Mouse (Mus musculus) forebrain, embryonic 15.5 days (tissue): ENCODE results near the gene Tle2. TPM values are rescaled to one million over a fixed set of nuclear protein-coding genes. Genes with fewer than 3 reads are reported as not detected.

ENCODE experiments used
- ATAC-seq: fragments of 200-750 bp; cut with Nextera tagmentation; replicated peaks from 2 replicates; pipeline ENCODE4 v1.8.0; 2017; ENCODE audit warnings: mild to moderate bottlenecking, moderate TSS enrichment, moderate library complexity
- H3K27ac ChIP-seq: fragments of 300-500 bp; sonication (generic); replicated peaks from 2 replicates; pipeline ENCODE4 v1.5.1; 2015; ENCODE audit warnings: mild to moderate bottlenecking, inconsistent platforms
- H3K27me3 ChIP-seq: fragments of 300-500 bp; sonication (generic); 2 replicates; pipeline ENCODE4 v1.6.1; 2015; ENCODE audit warnings: inconsistent platforms
- H3K36me3 ChIP-seq: fragments of 300-500 bp; sonication (generic); 2 replicates; pipeline ENCODE4 v1.6.1; 2015; ENCODE audit warnings: mild to moderate bottlenecking, inconsistent platforms
- H3K4me1 ChIP-seq: fragments of 300-500 bp; sonication (generic); 2 replicates; pipeline ENCODE4 v1.6.1; 2015; ENCODE audit warnings: inconsistent platforms
- H3K4me2 ChIP-seq: fragments of 300-500 bp; sonication (generic); replicated peaks from 2 replicates; pipeline ENCODE4 v1.6.1; 2015; ENCODE audit warnings: mild to moderate bottlenecking, inconsistent platforms
- H3K4me3 ChIP-seq: fragments of 300-500 bp; sonication (generic); 2 replicates; pipeline ENCODE4 v1.5.1; 2015; ENCODE audit warnings: mild to moderate bottlenecking, inconsistent platforms
- H3K9ac ChIP-seq: fragments of 300-500 bp; sonication (generic); replicated peaks from 2 replicates; pipeline ENCODE4 v1.6.1; 2015; ENCODE audit warnings: mild to moderate bottlenecking, inconsistent platforms
- H3K9me3 ChIP-seq: fragments of 300-500 bp; sonication (generic); 2 replicates; pipeline ENCODE4 v1.6.1; 2016; ENCODE audit warnings: inconsistent platforms
- WGBS: fragments of 180-500 bp; shearing (Covaris S2); methylation state at CpG from one replicate; pipeline ENCODE4 v1.1.7; 2015; ENCODE audit warnings: mixed read lengths; 5-methylcytosine and 5-hydroxymethylcytosine counted together
- polyA plus RNA-seq: library from polyadenylated mRNA; unstranded; fragments of >200 nt; fragmentation: Nextera tagmentation; extraction: Ambion mirVana; gene quantifications from 2 replicates; pipeline ENCODE4 v1.2.1, GENCODE M21; 2015

Gene Tle2
- polyA plus RNA-seq, 1 experiment from 2014 or later = 28.0 TPM

DNA sequence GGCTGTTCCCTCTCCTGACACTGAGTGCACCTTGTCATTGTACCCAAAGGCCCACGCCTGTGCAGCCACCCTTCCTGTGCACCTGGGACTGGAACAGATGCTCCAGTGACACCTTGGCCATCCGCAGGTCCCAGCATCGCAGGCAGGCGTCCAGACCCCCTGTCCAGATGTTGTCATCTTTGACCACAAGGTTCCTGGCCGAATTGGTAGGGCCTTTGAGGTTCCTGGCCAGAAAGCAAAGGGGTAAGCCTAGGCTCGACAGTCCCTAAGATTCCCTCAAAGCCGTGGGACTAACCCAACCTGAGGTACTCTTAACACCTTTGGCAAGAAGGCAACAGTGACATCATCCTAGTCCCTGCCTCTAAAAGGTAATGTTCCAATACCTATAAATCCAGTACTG is 18.3 kb downstream of the Tle2 start:
- Histone ChIP-seq H3K27me3 (peaks cover 28% of the 10 kb centered on the region), H3K4me1 (peaks cover 25% of the 10 kb centered on the region), H3K4me2 (no peak overlapping the region), H3K27ac (no peak overlapping the region), H3K36me3 (peaks cover 2% of the 10 kb centered on the region; the same call in 1 of the 2 replicates), H3K9ac (no peak overlapping the region), H3K4me3 (no peak overlapping the region), H3K9me3 (no peaks in the 10 kb centered on the region)
- WGBS = 87% methylated on average over 7 of the region's 7 CpGs
- no peak for ATAC-seq

GRCm38 (mm10) chr10:81593223-81593622 is 18.9 kb downstream of the Tle2 start:
- Histone ChIP-seq H3K4me3 (no peak overlapping the region), H3K4me1 (peaks cover 29% of the 10 kb centered on the region), H3K4me2 (no peak overlapping the region), H3K36me3 (peaks cover 2% of the 10 kb centered on the region; the same call in 1 of the 2 replicates), H3K27ac (no peak overlapping the region), H3K9me3 (no peaks in the 10 kb centered on the region), H3K27me3 (peaks cover 34% of the 10 kb centered on the region), H3K9ac (no peak overlapping the region)
- WGBS = 73% methylated on average over 4 of the region's 4 CpGs
- no peak for ATAC-seq

GRCm38 (mm10) chr10:81593935-81594334 is 19.6 kb downstream of the Tle2 start:
- H3K9me3 ChIP-seq = no peaks in the 10 kb centered on the region
- peaks cover 34% of the 10 kb centered on the region for H3K27me3 ChIP-seq
- H3K27ac ChIP-seq = no peak overlapping the region
- H3K4me1 ChIP-seq = peaks cover 29% of the 10 kb centered on the region
- no peak overlapping the region for H3K9ac ChIP-seq
- no peak overlapping the region for H3K4me3 ChIP-seq
- no peaks in the 10 kb centered on the region for H3K36me3 ChIP-seq
- no peak overlapping the region for H3K4me2 ChIP-seq
- ATAC-seq = no peak
- 73% methylated on average over 18 of the region's 18 CpGs for WGBS

DNA sequence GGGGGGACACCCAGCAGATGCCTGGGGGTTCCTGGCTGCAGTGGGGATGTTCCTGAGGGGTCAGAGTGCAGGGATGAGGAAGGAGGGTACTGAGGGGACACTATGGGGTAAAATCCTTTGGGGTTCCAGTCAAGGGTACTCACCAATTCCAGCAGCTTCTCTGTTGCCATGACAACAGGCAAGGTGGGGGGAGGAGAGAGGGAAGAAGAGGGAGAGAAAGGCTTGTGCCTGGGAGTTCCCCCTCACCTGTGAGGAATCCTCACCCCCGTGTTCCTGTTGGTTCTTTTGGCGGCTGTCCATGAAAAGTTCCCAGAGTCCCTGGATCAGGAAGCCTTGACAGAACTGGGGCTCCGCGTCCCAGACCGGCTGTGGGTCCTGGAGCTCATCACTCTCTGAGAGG is 21.2 kb downstream of the Tle2 start:
- peaks cover 41% of the 10 kb centered on the region for H3K27me3 ChIP-seq

GRCm38 (mm10) chr10:81596611-81597010 is 22.2 kb downstream of the Tle2 start:
- Histone ChIP-seq H3K27me3 (peaks cover 41% of the 10 kb centered on the region), H3K27ac (peak overlapping the region; percentile 39; the same call in 1 of the 2 replicates), H3K9ac (peak overlapping the region; percentile 19; the same call in 1 of the 2 replicates), H3K4me1 (peaks cover 39% of the 10 kb centered on the region), H3K9me3 (no peaks in the 10 kb centered on the region), H3K36me3 (no peaks in the 10 kb centered on the region), H3K4me3 (no peak overlapping the region; the same call in 1 of the 2 replicates), H3K4me2 (peak overlapping the region; percentile 33)
- no peak for ATAC-seq
- WGBS = 0% methylated on average over 10 of the region's 10 CpGs

More for the DNA sequence above, 21.2 kb downstream of the Tle2 start:
- no peak overlapping the region for H3K9ac ChIP-seq
- no peaks in the 10 kb centered on the region for H3K36me3 ChIP-seq
- WGBS = 31% methylated on average over 5 of the region's 5 CpGs
- H3K27ac ChIP-seq = no peak overlapping the region
- peaks cover 31% of the 10 kb centered on the region for H3K4me1 ChIP-seq
- ATAC-seq = no peak
- H3K4me2 ChIP-seq = no peak overlapping the region
- H3K9me3 ChIP-seq = no peaks in the 10 kb centered on the region
- no peak overlapping the region for H3K4me3 ChIP-seq

- no peak overlapping the region for H3K4me3 ChIP-seq
- H3K9me3 ChIP-seq = no peaks in the 10 kb centered on the region
- 0 out of 2 replicates have a peak overlapping the region, but pooled peaks have one; percentile 19 for H3K9ac ChIP-seq
- WGBS = 5% methylated on average over 12 of the region's 12 CpGs
- 0 out of 2 replicates have a peak overlapping the region, but pooled peaks have one; percentile 7 for H3K4me2 ChIP-seq
- ATAC-seq = no peak; the same call in 1 of the 2 replicates
- peaks cover 40% of the 10 kb centered on the region for H3K27me3 ChIP-seq
- peaks cover 43% of the 10 kb centered on the region for H3K4me1 ChIP-seq
- peak overlapping the region; percentile 39; the same call in 1 of the 2 replicates for H3K27ac ChIP-seq
- no peaks in the 10 kb centered on the region for H3K36me3 ChIP-seq
Measured at GRCm38 (mm10) chr10:81597137-81597950, 23.0 kb downstream of the Tle2 start.

DNA sequence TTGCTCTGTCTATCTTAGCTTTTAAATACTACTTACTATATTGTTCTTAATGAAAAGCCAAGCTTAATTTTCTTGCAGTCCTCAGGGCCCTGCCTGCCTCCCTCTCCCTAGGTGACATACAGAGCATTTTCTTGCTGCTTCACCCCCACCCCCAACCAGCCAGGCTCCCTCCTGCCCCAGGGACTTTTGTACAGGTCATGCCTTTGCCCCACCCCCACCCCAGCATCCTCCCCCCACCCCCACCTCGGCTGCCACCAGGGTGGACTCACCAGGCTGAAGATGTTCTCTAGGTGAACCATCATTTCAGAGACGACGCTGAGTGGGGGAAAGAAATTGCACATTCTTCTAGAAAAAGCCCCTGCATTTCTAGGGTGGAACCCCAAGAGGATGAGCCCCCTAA is 24.0 kb downstream of the Tle2 start:
- no peak overlapping the region for H3K4me2 ChIP-seq
- no peak overlapping the region for H3K4me3 ChIP-seq
- no peak for ATAC-seq
- H3K4me1 ChIP-seq = peaks cover 50% of the 10 kb centered on the region
- WGBS = 37% methylated on average over 3 of the region's 3 CpGs
- H3K27ac ChIP-seq = no peak overlapping the region
- no peak overlapping the region for H3K9ac ChIP-seq
- H3K27me3 ChIP-seq = peaks cover 37% of the 10 kb centered on the region
- H3K36me3 ChIP-seq = no peaks in the 10 kb centered on the region
- H3K9me3 ChIP-seq = no peaks in the 10 kb centered on the region

- WGBS = 65% methylated on average over 6 of the region's 6 CpGs
- H3K4me3 ChIP-seq = no peak overlapping the region
Measured at GRCm38 (mm10) chr10:81598871-81599270, 24.5 kb downstream of the Tle2 start.

DNA sequence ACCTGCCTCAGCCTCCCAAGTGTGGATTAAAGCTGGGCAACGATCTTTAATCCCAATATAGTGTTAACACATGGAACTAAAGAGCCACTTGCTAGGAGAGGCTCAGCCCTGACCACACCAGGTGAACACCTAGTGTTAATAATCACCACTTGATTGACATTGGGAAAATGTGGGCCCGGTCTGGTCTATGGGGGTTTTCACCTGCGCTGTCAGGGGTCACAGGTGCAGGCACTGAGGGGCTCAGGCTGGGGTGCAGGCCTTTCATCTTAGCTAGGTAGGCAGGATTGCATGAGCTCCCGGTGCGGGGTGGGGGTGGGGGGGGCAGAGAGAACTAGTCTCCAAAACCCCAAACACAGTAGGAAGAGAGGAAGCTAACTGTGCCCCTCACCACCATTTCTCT is 25.3 kb downstream of the Tle2 start:
- H3K9me3 ChIP-seq = no peaks in the 10 kb centered on the region
- no peak overlapping the region for H3K27ac ChIP-seq
- peaks cover 30% of the 10 kb centered on the region for H3K27me3 ChIP-seq
- H3K4me3 ChIP-seq = no peak overlapping the region
- no peak overlapping the region for H3K4me2 ChIP-seq
- ATAC-seq = no peak
- no peaks in the 10 kb centered on the region for H3K36me3 ChIP-seq
- no peak overlapping the region for H3K9ac ChIP-seq
- WGBS = 79% methylated on average over 5 of the region's 5 CpGs
- peaks cover 50% of the 10 kb centered on the region for H3K4me1 ChIP-seq

More at GRCm38 (mm10) chr10:81598871-81599270, 24.5 kb downstream of the Tle2 start:
- no peaks in the 10 kb centered on the region for H3K36me3 ChIP-seq
- H3K27ac ChIP-seq = no peak overlapping the region
- H3K4me2 ChIP-seq = no peak overlapping the region
- no peak overlapping the region for H3K9ac ChIP-seq
- H3K4me1 ChIP-seq = peaks cover 50% of the 10 kb centered on the region
- H3K27me3 ChIP-seq = peaks cover 36% of the 10 kb centered on the region
- ATAC-seq = no peak
- no peaks in the 10 kb centered on the region for H3K9me3 ChIP-seq

- Histone ChIP-seq H3K27ac (no peak overlapping the region), H3K4me1 (peaks cover 53% of the 10 kb centered on the region), H3K9ac (no peak overlapping the region), H3K4me2 (no peak overlapping the region), H3K4me3 (no peak overlapping the region), H3K36me3 (no peaks in the 10 kb centered on the region), H3K9me3 (no peaks in the 10 kb centered on the region), H3K27me3 (peaks cover 25% of the 10 kb centered on the region; the same call in 1 of the 2 replicates)
- WGBS = 55% methylated on average over 10 of the region's 10 CpGs
- ATAC-seq = no peak
Measured at GRCm38 (mm10) chr10:81600096-81600495, 25.7 kb downstream of the Tle2 start.

DNA sequence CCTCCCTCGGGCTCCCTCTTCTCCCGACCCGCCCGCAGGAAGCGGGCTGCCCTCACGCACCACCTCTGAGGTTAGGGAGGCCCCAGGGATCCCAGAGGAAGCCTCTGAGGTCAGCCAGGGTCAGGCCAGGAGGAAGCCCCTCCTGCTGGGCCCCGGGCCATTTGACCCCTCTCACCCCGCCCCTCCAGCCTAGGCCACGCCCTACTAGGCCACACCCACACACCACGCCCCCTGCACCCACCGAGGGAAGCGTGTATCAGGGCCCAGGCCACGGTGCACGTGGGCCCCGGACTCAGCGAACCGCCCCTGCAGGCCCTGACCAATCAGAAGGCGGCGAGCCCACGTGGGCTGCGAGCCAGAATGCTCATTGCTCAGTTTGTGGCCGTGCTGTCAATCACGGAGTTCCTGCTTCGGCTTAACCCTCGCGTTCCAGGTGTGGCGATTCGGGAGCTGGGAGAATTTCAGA is 26.4 kb downstream of the Tle2 start, which contains the start of gene Tle6:
TSS of gene Tle6 (minus strand) at position 336 of the 466 bp plus-strand sequence.
- peaks cover 53% of the 10 kb centered on the region for H3K4me1 ChIP-seq
- peak within 1 kb of the TSS; percentile 26 for H3K4me3 ChIP-seq
- no peaks in the 10 kb centered on the region for H3K36me3 ChIP-seq
- ATAC-seq = peak; percentile 72
- no peak within 1 kb of the TSS for H3K9ac ChIP-seq
- no peak within 1 kb of the TSS for H3K27ac ChIP-seq
- H3K4me2 ChIP-seq = peak within 1 kb of the TSS; percentile 40
- H3K27me3 ChIP-seq = peaks cover 18% of the 10 kb centered on the region; the same call in 1 of the 2 replicates
- H3K9me3 ChIP-seq = no peaks in the 10 kb centered on the region
- WGBS = under 1% methylated on average over 28 of the region's 28 CpGs

- Histone ChIP-seq H3K27ac (no peak overlapping the region), H3K27me3 (peaks cover 13% of the 10 kb centered on the region; the same call in 1 of the 2 replicates), H3K36me3 (no peaks in the 10 kb centered on the region), H3K4me3 (no peak overlapping the region), H3K4me2 (peak overlapping the region; percentile 40), H3K9me3 (no peaks in the 10 kb centered on the region), H3K9ac (no peak overlapping the region), H3K4me1 (peaks cover 48% of the 10 kb centered on the region)
- no peak for ATAC-seq
- 15% methylated on average over 7 of the region's 7 CpGs for WGBS
Measured at GRCm38 (mm10) chr10:81601396-81601905, 27.1 kb downstream of the Tle2 start.
